Mouse (Mus musculus): ENCODE results near the gene Nek6.
A peak's percentile ranks its signal among the peaks of the same experiment; 100 is the strongest.

Gene Nek6

DNA sequence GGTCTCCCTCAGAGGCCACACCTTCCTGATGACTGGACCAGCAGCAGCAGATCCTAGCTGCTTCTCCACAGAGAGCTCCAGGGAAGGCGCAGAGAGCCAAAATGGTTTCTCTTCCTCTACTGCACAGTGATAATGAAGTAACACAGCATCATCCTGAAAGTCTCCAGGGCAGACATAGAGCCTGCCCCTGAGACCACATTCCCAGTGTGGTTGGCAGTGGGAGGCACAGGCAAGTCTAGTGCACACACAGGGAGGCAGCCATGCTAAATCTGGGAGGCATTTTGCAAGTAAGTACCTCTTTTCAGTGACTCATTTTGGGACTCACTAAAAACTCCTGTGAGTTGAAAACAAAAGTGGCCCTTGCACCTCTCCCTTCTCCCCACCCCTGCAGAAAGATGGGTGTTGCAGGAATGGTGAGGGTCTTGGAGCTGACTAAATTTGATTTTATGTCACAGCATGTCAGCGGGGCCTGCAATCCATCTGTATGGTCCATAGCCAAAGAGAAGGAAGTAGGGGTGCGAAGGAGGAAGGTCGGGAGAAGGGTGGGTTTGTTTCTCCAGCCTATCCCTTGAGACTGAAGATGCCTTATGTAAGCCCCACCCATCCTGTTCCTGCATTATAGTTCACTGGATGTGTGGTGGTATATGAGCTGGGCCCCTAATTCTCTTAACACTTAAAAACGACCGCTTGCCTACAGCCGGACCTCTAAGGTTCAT is 2.3 kb upstream of the Nek6 start:
- no peak for DNase-seq (ENCODE audit: low spot score)

DNA sequence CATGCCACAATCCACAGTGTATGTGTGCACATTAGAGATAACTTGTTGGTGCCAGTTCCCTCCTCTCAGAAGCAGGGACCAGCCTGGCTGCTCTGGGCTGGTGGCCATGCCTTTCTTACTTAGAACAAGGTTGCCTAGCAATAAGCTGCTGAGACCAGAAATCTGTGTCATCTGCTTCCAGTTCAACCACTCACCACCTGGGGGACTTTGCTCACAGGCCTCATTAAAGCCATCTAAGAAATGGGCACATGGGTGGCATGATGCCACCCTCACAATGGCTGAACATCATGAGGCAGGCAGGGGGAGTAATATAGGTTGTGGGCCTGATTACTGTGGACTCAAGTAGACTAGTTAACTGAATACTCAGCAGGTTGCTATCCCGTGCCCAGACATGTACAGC is 1.3 kb upstream of the Nek6 start:
- no peak for DNase-seq (ENCODE audit: low spot score)

DNA sequence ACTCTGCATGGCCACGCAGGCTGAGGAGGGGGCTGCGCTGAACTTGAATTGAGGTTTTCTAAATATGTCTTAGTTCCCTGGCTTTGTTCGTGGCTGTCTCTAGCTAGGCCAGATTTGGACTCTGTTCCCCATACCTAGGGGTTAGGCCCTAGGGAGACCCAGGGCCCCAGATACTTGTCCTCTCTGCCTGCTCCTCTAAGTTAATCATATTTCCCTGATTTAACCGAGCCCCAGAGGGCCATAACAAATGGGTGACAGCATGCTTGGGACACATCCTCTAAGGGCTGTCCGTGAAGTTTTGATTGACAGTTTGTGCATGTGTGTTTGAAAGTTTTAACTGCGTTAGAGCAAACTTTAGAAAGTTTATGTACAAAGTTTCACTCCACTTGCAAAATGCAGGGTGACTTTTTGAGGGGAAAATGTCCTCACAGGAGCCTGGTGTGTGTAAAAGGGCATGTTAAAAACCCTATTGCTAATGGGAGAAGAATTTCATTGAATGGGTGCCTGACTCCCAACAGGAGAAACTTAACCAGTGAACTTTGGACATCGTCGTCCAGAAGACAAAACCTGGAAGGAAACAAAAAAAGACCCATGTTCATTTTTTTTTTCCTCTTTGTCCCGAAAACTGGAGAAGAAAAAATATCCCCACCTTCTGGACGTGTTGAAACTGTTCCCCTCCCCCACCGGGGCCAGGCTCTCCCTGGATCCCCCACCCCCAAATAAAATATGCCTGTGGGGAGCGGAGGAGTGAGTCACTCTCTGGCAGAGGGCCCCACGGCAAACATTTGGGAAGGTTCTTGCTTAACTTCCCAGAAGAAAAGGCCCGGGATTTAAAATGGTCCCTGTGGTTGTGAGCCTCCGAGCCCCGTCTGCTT is 1.1 kb downstream of the Nek6 start:
- DNase-seq (ENCODE audit: low spot score), result peak; percentile 69

DNA sequence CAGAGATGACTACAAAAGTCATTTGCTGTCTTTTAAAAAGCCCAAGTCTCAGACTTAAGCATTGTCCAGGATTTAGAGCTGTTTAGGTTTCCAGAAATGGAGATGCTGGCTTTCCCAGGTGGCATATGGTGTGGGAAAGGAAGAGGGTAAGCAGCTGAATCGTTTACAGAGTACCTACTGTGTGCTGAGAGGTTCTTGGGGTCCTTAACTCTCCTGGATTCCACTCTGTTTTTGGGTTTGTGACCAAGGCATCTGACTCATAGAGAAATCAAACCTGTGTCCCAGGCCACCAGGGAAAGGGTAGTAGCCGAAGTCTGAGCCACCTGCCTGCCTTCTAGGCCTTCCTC is 1.7 kb downstream of the Nek6 start:
- no peak for DNase-seq (ENCODE audit: low spot score)

DNA sequence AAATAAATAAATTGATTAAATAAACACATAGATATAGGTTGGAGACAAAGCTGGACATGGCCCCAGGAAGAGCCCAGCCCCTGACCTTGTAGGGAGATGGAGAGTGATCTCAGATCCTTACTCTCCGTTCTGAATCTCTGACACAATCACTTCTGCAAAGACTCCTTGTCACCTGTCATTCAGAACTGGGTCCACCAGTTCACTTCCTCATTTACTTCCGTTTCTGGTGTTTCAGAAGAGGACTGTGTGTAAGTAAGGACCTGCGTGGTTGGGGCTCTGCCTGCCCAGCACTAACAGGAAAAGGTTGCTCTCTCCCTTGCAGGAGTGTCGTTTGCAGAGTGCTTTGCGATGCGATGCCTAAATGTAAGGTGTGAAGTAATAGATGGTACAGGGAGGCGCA is 3.0 kb downstream of the Nek6 start:
- peak; percentile 66 for DNase-seq (ENCODE audit: low spot score)

DNA sequence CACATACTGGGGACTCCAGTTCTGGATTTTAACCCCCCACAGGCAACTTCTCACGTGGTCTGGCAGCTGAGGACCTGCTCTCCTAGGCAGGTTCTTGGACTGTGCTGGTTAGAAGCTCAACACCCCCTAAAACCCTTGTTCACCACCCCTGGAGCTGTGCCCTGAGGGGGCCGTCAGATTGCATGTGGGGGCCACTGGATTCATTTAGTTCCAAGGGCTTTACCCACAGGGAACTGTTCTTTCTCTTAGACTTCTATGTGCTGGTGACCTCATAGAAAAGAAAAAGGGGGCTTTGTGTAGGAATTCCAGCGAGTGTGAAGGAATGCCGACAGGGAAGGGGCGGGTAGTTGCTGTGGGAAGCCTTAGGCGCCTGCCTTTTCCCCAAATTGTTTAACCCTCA is 4.0 kb downstream of the Nek6 start:
- DNase-seq (ENCODE audit: low spot score), result no peak

DNA sequence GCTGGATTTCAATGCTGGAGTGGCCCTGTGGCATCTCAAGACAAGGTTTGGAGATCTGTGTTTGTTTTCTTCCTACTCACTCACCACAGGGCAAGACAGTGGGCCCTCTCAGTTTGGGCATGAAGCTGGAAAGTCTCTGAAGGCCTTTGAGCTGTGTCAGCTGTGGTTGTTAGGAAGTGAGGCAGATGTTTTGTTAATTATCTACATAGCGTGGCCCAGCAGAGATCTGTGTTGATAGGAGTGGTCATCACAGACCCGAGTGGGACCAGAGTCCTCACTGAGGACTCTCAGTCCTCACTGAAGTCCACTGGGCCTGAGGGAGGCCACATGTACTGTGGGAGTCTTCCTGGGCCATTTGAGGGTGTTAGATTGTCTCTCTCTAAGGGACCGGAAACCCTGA is 5.0 kb downstream of the Nek6 start:
- no peak for DNase-seq (ENCODE audit: low spot score)

DNA sequence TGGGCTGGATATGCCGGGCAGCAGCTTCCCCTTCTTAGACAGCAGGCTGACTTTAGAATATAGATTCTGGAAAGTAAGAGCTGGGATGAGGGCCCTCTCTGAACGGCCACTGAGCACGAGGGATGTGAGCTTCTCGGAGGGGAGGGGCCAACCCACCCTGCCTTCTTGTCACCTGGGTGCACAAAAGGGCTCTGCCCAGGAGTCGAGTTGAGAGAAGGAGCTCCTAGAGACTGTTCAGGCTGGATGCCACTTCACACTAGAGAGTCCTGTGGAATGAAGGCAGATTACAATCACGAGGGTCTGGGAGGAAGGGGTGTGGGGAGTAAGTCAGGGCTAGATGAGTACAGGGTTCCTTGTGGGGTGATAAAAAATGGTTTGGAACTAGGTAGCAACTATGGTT is 5.6 kb downstream of the Nek6 start:
- peak; percentile 43 for DNase-seq (ENCODE audit: low spot score)

DNA sequence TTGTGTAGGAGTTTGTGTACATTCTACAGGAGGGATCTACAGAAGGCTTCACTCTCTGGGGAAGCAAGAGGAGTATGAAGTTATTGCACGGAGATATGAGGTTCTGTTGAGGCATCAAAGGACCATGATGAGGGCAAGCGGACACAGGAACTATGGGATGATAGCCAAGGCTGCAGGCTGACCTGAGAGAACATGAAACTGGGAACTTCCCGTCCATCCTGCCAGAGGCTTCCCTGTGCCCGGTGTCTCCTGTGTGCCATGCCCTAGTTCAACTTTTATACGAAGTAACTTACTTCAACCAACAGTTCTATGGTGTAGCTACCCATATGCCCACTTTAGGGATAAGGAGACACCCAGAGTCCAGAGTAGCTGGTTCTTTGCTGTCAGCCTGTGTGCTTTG is 7.3 kb downstream of the Nek6 start:
- DNase-seq (ENCODE audit: low spot score), result no peak

DNA sequence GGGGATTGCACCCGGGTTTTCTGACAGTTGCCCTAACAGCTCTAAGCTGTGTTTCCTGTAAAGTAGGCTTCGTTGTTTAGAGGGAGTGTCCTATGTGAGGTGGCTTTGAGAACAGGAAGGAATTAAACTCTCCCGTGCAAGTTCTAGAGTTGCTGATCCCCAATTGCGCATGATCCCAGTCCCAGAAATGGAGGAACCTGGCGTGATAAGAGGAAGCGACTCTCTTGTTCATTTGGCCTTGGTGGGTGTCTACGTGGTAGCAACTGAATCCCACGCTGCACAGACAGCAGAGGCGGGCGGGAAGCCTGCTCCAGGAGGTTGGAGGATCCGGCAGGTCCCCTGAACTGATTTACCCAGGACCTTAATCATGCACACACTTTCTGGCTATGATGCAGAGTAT is 8.5 kb downstream of the Nek6 start:
- DNase-seq (ENCODE audit: low spot score), result no peak

DNA sequence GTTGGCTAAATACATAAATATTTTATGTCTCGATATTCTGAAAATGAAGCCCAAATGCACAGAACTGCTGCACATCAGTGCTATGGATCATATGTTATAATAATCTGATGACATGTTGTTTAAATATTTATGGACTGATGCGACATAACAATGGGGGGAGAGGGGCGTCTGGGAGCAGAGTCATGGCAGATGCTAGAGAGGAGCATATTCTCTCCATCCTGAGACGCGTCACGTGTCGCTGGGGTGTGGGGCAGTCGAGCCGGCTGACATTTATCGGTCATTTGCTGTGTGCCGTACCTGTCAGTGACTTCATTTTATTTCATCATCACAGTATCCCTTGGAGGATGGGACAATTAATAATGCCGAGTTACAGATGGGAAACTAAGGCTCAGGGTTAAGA is 10.2 kb downstream of the Nek6 start:
- no peak for DNase-seq (ENCODE audit: low spot score)

DNA sequence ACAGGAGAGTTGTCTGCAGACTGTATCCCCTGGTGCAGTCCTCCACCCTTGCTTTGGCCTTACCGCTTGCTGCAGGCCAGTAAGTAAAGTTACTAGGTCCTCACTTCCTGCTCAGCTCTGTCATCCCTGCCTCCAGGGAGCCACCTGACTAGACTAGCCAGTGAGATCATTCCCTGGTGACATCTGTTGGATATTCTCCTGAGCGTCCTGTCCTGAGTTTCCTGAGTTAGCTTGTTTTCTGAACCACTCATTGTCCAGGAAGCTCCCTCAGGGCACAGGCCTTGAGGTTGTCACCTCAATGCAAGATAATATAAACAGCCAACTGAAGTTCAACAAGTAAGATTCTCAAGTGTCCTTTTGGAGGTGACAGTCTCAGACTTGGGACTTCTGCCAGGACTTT is 10.9 kb downstream of the Nek6 start:
- no peak for DNase-seq (ENCODE audit: low spot score)

DNA sequence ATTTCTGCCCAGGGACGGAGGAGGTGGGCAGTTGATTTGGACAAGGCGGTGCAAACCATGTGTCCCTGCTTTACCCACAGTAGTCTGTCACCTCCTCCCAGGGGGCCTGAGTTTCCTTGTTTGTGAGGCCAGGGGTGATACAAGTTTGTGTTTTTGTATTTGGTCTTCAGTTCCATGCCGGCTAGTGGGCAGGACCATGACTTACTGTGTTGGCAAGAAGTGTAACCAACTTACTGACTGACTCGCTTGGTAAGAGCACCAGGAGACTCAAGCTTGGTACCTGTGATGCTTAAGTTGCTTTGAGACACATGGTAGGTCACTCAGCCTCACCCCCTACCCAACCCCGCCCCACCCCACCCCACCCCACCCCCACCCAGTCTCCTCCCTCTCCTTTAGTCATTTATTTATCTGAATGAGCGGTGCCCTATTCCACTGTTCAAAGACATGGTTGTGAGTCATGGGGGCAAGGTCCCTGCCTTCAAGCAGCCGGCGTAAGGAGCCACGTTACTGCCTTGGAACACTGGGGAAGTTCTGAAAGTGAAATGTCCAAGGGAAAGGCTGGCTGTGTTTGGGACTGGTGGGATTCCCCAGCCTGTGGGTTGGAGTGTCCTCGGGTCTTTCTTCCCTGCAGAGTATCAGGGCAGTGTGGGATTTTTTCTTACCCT is 12.5 kb downstream of the Nek6 start:
- DNase-seq (ENCODE audit: low spot score), result no peak

DNA sequence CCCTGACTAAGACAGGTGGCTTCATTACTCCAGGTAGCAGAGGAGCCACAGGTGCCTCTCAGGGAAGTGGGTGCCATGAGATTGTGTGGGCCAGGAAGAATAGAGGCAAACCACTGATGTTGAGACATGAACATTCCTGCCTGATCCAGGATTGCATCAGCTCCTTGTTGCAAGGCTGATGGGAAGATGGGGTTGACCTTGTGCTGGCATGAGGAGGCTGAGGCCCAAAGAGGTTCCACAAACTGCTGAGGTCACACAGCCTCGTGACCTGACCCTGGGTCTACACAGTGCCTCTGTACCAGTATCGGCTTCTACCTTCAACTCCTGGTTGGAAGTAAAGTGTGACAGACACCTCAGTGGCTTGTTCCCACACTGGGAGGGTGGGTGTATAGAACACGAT is 13.6 kb downstream of the Nek6 start:
- no peak for DNase-seq (ENCODE audit: low spot score)

DNA sequence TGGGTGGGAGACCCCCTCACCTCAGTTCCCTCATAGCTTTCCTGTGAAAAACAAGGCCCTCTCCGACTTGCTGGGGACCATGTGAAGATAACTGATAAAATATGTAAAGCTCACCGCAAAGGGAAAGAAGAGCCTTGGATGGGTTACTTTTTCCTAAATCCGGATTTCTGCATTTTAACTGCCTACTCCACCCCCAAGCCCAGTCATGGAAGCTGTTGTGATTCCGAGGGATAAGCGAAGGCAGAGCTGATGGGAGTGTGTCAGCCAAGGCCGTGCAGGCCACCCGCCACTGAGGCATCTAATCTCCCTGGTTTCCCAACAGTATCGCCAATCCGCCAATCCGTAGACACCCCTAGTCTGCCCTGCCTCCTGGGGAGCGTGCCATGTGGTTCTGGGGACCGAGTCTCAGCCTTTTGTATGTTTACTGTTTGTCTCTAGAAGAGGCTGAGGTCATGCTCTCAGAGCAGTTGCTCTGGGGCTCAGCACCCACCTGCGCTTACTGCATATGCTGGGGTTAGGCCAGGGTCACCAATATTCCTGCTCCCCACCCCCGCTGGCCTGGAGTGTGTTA is 18.2 kb downstream of the Nek6 start:
- no peak for DNase-seq (ENCODE audit: low spot score)

DNA sequence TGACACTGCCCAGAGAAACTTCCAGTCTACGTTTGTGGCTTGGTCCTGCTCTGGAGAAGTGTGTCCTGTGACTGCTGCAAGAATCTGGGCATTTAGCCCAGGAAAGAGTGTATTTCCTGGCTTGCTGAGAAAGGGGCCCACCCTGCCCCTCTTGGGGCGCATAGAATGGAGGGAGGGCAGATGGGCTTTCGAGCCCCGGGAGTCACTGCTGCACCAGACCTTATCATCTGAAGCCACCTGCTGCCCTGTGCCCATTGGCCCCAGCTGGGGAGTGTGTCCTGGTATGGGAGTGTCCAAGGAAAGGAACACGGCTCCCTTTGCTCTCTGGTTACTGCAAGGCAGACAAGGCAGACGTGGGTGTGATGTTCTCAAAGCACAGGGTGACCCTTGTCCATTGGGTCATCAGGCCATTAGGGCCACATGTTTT is 19.5 kb downstream of the Nek6 start:
- peak; percentile 75 for DNase-seq (ENCODE audit: low spot score)

DNA sequence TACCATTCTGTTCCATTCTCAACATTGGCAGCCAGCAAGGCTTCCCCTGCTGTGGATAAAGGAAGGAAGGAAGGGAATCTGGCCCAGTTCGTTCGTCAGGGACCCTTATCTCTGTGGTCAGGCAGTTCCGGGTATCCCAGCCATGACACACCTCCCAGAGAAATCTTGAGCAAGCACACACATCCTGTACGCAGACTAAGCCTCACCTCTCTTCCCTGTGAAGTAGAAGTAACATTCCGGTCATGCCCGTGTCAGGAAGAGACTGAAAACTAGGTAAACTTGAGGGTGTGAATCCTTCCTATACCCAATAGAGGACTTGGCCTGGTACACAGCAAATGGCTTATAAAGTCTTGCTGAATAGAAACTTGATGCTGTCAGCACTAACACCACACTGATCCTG is 21.9 kb downstream of the Nek6 start:
- DNase-seq (ENCODE audit: low spot score), result peak; percentile 88

DNA sequence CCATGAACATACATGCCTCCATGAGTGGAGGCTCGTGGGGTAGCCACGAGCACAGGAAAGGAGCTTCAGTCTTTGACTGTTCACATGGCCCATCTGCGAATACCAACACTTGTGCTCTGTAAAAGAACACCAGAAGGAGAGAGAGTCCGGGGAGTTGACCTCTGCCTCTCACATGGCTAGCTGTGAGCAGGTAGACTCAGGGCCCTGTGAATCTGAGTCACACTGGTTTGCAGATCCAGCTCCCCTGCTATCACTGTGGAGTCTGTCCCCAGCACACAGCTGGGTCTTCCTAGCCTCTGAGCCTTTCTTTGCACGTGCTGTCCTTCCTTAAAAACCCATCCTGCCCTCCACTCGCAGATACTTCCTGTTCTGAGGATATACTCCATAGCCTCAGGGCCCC is 22.3 kb downstream of the Nek6 start:
- DNase-seq (ENCODE audit: low spot score), result no peak

DNA sequence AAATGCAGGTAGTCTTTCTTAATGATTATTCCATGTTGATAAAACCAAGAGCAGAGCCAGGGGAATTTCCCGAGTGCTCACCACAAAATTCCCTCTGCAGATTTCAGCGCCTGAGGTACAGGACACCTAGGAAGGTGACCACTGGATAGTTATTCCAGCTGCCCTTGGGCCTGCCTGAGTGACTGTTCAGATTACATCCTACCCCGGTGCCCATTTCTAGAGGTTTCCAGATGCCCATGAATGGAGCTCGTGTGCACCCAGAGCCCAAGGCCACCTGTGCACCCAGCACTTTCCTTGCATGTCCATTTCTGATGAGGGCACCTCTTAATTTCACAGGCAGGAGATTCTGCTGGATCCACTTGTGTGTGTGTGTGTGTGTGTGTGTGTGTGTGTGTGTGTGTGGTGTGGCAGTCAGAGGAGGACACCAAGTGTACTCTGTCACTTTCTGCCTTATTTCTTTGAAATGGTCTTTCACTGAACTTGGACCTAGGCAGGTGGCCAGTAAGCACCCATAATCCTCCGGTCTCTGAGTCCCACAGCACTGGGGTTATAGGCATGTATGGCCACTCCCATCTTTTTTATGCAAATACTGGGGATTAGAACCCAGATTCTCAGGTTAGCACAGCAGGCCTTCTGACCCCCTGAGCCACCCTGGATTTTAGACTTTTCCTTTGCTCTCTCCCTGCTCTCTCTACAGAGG is 22.9 kb downstream of the Nek6 start:
- no peak for DNase-seq (ENCODE audit: low spot score)

DNA sequence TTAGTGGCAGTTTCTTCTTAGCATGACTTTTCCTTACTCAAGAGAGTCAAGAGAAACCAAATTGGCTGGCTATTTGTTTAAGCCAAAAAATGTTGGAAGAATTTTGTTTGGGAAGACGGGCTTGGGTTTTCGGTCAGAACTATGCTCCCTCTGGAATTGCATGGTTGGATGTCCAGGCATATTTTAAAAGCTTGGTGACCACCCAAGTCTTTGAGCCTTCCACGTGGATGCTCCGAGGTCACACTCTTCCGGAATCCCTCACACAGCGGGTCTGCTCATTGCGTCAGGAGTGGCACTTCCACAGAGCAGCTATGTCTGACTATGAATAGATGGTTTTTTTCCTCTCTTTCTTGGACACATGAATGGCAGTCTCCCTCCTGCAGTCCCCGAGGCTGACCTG is 23.6 kb downstream of the Nek6 start:
- no peak for DNase-seq (ENCODE audit: low spot score)

DNA sequence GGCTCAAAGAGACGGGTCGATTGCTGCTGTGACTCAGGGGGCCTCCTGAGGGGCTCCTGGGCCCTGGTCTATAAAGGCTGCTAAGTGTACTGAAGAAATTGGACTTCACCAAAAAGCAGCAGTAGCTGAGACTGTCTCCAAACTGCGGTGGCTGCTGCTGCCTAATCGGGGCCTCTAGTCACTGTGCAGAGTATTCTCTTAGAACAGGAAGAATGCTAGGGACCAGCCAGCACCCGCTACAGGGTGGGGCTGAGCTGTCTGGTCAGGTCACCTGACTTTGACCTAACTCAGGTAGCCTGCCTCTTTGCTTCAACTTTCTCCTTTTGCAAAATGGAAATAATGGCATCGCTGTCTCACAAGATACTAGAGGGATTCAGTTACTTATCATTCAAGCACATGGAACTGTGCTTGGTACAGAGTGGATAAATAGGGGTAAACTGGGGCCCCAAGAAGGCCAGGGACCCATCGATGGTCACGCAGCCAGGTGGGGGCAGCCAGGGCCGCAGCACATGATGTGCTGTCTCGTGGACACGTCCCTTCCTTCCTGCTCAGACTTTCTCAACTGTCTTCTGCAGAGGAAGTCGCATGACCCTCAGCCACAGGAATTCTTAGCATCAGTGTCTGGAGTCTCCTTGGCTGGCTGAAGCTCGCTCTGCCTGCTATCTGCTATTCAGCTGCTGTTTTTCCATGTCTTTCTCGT is 24.2 kb downstream of the Nek6 start:
- DNase-seq (ENCODE audit: low spot score), result peak; percentile 47

DNA sequence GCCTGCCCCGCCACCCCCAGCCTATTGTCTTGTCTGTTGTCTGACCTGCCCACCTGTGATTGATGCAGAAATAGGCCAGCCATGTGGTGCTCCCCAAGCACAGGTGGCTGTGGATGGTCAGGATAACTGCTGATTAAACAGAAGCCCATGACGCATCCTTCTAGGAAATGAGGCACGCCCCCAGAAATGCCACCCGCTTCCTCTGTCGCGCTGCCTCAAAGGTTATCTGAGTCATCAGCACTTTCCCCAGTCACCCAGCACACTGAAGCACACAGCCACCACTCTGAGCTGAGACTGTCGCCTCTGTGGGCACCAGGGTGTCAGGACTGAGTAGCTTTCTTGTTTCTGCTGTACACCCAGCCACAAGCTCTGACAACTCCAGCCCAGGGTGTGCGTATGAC is 24.9 kb downstream of the Nek6 start:
- peak; percentile 79 for DNase-seq (ENCODE audit: low spot score)

All from lung, postnatal 25 days (tissue).